Mouse (Mus musculus): ENCODE measurements around the gene Rab11b. TPM values are rescaled to one million over a fixed set of nuclear protein-coding genes. Genes with fewer than 3 reads are reported as not detected.

Rab11b gene
- polyA plus RNA-seq, 1 experiment from 2014 or later, result 285 TPM

DNA sequence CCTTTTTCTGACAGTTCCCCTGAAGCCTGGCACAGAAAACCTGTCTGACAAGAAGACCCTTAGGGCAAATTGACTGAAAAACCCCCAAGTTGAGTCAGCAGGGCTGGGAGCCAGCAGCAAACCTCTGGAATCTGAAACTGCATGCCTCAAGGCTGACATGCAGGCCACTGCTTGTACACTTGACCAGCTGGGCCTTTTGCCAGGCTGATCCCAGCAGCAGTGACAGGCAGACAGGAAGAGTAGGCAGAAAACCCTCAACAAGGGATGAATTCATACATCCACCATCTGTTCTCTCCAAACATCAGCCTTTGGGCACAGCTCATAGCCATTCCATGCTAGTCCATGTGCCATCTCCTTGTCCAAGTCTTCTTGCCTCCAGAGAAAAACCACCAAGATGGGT lies 23.1 kb upstream of the Rab11b start:
- no peak overlapping the region for H3K4me3 ChIP-seq
- no peaks in the 10 kb centered on the region for H3K9me3 ChIP-seq (replicated peaks)
- H3K9ac ChIP-seq, result no peak overlapping the region
- H3K27ac ChIP-seq (ENCODE audit: poor library complexity, severe bottlenecking), result peak overlapping the region; percentile 46; the same call in 1 of the 2 replicates
- H3K36me3 ChIP-seq, result no peaks in the 10 kb centered on the region
- peaks cover 60% of the 10 kb centered on the region for H3K4me1 ChIP-seq (replicated peaks)
- no peak for ATAC-seq (ENCODE audit: insufficient number of reproducible peaks, low FRiP score)
- H3K4me2 ChIP-seq, result no peak overlapping the region
- H3K27me3 ChIP-seq (replicated peaks), result peaks cover 35% of the 10 kb centered on the region

DNA sequence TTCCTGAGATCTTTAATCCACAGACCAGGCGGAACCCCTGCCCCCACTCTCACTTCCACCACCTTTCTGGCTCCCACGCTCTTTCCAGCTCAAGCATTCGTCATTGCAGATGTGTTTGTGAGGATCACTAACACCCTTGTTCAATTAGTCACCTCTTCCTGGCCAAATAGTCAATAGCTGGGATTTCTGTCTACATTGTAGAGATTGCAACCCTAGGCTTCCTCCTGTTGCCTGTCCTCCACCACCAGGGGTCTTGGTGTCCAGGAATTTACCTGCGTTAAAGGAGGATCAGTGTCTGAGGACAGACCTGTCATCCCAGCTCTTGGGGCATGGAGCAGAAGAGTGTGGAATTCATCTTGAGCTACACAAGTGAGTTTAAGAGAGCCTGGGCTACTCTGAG lies 21.7 kb upstream of the Rab11b start:
- 30% methylated on average over 4 of the region's 4 CpGs for WGBS
- H3K4me3 ChIP-seq, result peak overlapping the region; percentile 49
- peaks cover 35% of the 10 kb centered on the region for H3K27me3 ChIP-seq (replicated peaks)
- no peak overlapping the region for H3K27ac ChIP-seq (ENCODE audit: poor library complexity, severe bottlenecking)
- H3K4me2 ChIP-seq, result peak overlapping the region; percentile 86
- H3K9ac ChIP-seq, result peak overlapping the region; percentile 70; the same call in 1 of the 2 replicates
- H3K9me3 ChIP-seq (replicated peaks), result no peaks in the 10 kb centered on the region
- peaks cover 61% of the 10 kb centered on the region for H3K4me1 ChIP-seq (replicated peaks)
- H3K36me3 ChIP-seq, result peaks cover 3% of the 10 kb centered on the region; the same call in 1 of the 2 replicates
- ATAC-seq (ENCODE audit: insufficient number of reproducible peaks, low FRiP score), result no peak

DNA sequence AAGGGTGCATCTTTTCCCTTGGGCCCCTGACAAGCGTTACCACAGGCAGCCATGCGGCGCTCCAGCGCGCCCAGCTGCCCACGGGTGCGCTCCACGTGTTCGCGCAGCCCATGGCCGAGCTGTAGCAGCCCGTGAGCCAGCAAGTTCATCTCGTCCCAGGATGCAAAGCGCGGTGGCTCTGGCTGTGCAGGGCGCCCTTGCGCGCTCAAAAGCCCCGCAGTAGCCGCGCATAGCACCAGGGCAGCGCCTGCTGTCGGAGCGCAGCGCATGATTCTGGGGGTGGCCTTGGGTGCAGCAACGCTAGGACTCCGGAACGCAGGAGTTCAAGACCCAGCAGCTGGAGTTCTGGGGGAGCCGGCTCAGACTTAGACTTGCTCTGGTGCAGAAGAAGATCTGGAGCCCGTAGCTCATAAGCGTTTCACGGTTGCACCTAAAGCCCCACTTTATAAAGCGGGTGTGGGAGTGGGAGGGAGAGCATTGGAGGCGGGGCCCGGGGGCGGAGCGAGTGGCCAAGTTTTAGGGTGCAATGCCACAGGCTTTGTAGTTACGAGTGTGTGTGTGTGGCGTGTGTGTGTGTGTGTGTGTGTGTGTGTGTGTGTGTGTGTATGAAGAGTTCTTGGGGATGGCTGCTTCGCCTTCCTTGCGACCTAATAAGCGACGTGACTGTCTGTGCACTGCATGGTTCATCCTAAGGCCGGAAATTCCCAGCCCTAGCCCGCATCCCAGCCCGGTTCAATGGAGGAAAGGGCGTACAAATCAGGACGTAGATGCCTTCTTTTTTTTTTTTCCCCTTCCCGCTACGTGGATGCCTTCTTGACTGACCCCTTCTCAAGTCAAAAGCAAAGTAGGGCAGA lies 21.0 kb upstream of the Rab11b start, which contains the start of gene Angptl4:
TSS of gene Angptl4 (minus strand) at position 707 of the 854 bp plus-strand sequence.
- Histone ChIP-seq H3K27me3 (replicated peaks) (peaks cover 29% of the 10 kb centered on the region), H3K27ac (ENCODE audit: poor library complexity, severe bottlenecking) (0 out of 2 replicates have a peak within 1 kb of the TSS, but pooled peaks have one; percentile 25), H3K9ac (peak within 1 kb of the TSS; percentile 70), H3K4me2 (peak within 1 kb of the TSS; percentile 86), H3K9me3 (replicated peaks) (no peaks in the 10 kb centered on the region), H3K4me3 (peak within 1 kb of the TSS; percentile 49), H3K36me3 (peaks cover 10% of the 10 kb centered on the region; the same call in 1 of the 2 replicates), H3K4me1 (replicated peaks) (peaks cover 61% of the 10 kb centered on the region)
- WGBS, result 1% methylated on average over 50 of the region's 50 CpGs
- ATAC-seq (ENCODE audit: insufficient number of reproducible peaks, low FRiP score), result peak; percentile 76

DNA sequence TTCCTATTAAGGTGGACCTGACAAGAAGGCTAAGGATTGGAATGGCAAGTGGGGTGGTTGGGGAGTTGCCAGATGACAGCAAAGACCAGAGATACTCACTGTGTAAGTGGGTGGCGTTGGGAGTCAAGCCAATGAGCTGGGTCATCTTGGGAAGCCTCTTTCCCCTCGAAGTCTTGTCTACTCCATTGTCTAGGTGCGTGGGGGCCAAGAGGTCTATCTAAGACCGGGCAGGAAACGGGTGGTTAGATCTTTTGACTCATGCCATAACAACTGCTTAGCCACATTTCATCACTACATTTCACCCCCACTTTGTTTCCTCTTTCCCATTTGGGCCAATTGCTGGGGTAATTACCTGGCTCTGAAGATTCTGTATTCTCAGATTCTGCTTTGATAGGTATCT lies 20.1 kb upstream of the Rab11b start:
- WGBS, result 72% methylated on average over 5 of the region's 5 CpGs
- Histone ChIP-seq H3K4me3 (peak overlapping the region; percentile 49), H3K4me1 (replicated peaks) (peaks cover 60% of the 10 kb centered on the region), H3K9ac (no peak overlapping the region), H3K27ac (ENCODE audit: poor library complexity, severe bottlenecking) (peak overlapping the region; percentile 25; the same call in 1 of the 2 replicates), H3K36me3 (peaks cover 16% of the 10 kb centered on the region; the same call in 1 of the 2 replicates), H3K9me3 (replicated peaks) (no peaks in the 10 kb centered on the region), H3K4me2 (peak overlapping the region; percentile 86), H3K27me3 (replicated peaks) (peaks cover 23% of the 10 kb centered on the region)
- no peak for ATAC-seq (ENCODE audit: insufficient number of reproducible peaks, low FRiP score)

DNA sequence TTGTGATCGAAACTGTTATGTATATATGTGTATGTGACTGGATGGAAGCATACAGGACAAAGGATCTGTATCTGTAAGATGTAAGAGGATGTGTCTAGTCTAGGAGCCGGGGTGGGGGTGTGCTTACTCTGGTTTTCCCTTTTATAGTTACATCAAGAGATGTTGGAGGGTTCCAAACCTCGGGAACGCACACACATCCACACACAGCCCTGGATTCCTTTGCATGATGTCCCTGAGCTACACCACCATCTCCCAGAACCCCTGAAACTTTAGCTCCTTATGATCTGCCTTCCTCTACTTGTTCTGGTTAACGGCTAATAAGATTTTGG lies 19.6 kb upstream of the Rab11b start:
- H3K9ac ChIP-seq, result no peak overlapping the region
- 84% methylated on average over 5 of the region's 5 CpGs for WGBS
- H3K27me3 ChIP-seq (replicated peaks), result peaks cover 18% of the 10 kb centered on the region
- no peaks in the 10 kb centered on the region for H3K9me3 ChIP-seq (replicated peaks)
- peaks cover 55% of the 10 kb centered on the region for H3K4me1 ChIP-seq (replicated peaks)
- no peak for ATAC-seq (ENCODE audit: insufficient number of reproducible peaks, low FRiP score)
- peaks cover 21% of the 10 kb centered on the region; the same call in 1 of the 2 replicates for H3K36me3 ChIP-seq
- H3K4me3 ChIP-seq, result no peak overlapping the region
- peak overlapping the region; percentile 86 for H3K4me2 ChIP-seq
- peak overlapping the region; percentile 53 for H3K27ac ChIP-seq (ENCODE audit: poor library complexity, severe bottlenecking)

DNA sequence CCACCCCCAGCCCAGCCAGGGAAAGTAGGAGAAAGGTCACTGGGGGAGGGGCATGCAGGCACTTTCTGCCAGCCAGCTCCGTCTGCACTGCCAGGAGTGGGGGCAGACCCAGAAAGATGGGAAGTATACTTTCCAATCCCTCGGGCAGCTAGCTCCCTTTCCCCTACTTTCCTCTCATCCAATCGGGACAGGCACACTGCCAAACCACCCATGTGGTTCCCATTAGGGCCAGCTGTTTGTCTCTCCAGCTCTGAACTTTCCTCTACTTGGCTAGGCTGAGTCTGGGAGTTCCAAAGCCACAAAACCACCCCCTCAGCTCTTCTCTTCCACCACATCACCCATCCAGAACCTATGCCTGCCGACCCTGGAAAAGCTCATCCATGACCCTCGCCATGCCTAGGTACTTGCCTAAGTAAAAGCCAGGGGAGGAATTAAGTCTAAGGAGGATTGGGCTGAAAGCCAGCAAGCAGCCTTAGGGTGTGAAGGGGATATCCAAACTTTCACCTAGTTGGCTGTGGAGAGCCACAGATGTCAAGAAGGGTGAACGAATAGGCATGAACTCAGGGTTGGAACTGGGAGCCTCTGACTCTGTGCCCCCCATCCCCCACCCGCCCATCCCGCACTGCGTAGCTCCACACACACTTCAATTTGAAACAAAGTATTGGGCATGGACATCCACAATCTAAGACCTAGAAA lies 19.1 kb upstream of the Rab11b start:
- WGBS, result 42% methylated on average over 9 of the region's 9 CpGs
- no peak overlapping the region for H3K9ac ChIP-seq

DNA sequence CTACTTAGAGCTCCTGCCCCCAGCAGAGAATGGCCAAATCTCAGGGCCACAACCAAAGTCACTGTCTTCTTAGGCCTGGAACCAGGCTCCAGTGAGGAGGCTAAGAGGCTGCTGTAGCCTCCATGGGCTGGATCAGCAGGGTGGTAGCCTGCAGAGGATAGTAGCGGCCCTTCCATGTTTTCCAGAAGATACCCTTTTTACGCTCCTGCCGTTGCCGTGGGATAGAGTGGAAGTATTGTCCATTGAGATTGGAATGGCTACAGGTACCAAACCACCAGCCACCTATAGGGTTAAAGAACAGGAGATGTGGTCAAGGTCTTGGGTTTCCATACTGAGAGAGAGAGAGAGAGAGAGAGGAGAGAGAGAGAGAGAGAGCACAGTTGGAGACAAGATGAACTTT lies 15.0 kb upstream of the Rab11b start:
- no peak for ATAC-seq (ENCODE audit: insufficient number of reproducible peaks, low FRiP score)
- H3K27me3 ChIP-seq (replicated peaks), result 0 out of 2 replicates have a peak, but pooled peaks cover 7% of the 10 kb centered on the region
- no peak overlapping the region for H3K9ac ChIP-seq

More for the DNA sequence above, 19.1 kb upstream of the Rab11b start:
- Histone ChIP-seq H3K36me3 (peaks cover 23% of the 10 kb centered on the region; the same call in 1 of the 2 replicates), H3K9me3 (replicated peaks) (no peaks in the 10 kb centered on the region), H3K4me3 (no peak overlapping the region), H3K27me3 (replicated peaks) (peaks cover 14% of the 10 kb centered on the region), H3K27ac (ENCODE audit: poor library complexity, severe bottlenecking) (peak overlapping the region; percentile 66), H3K4me2 (peak overlapping the region; percentile 86), H3K4me1 (replicated peaks) (peaks cover 52% of the 10 kb centered on the region)
- peak; percentile 66 for ATAC-seq (ENCODE audit: insufficient number of reproducible peaks, low FRiP score)

DNA sequence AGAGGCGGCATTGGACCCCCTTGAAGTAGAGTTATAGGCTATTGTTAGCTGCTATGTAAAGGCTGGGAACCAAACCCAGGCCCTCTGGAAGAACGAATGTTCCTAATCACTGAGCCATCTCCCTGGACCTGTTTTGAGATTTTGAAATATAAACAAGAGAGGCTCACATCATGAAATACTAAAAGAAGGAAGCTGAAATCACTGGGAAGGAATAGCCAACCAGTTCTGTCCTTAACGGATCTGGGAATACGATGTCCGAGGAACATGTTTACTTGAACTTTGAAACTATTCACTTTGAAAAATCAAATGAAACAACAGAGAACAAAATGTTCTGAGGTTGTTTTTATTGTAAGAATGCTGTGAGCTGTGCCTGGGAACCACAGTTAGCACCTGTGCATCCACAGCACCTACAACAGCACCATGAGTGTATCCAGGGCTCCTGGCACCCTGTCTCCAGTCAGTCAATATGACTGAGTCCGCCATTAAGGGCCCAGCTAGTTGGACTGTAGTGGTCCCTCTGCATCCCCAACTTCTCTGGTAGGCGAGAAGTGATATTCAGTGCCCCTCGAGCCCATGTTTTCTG lies 14.3 kb upstream of the Rab11b start:
- H3K4me2 ChIP-seq, result no peak overlapping the region
- 88% methylated on average over 8 of the region's 8 CpGs for WGBS
- H3K9me3 ChIP-seq (replicated peaks), result no peaks in the 10 kb centered on the region
- H3K9ac ChIP-seq, result no peak overlapping the region
- peaks cover 23% of the 10 kb centered on the region; the same call in 1 of the 2 replicates for H3K36me3 ChIP-seq
- ATAC-seq (ENCODE audit: insufficient number of reproducible peaks, low FRiP score), result no peak
- peaks cover 15% of the 10 kb centered on the region for H3K4me1 ChIP-seq (replicated peaks)
- H3K4me3 ChIP-seq, result no peak overlapping the region
- H3K27ac ChIP-seq (ENCODE audit: poor library complexity, severe bottlenecking), result no peak overlapping the region
- 0 out of 2 replicates have a peak, but pooled peaks cover 4% of the 10 kb centered on the region for H3K27me3 ChIP-seq (replicated peaks)

More for the DNA sequence above, 15.0 kb upstream of the Rab11b start:
- Histone ChIP-seq H3K4me2 (no peak overlapping the region), H3K27ac (ENCODE audit: poor library complexity, severe bottlenecking) (no peak overlapping the region), H3K4me1 (replicated peaks) (peaks cover 21% of the 10 kb centered on the region), H3K4me3 (no peak overlapping the region), H3K36me3 (peaks cover 23% of the 10 kb centered on the region; the same call in 1 of the 2 replicates), H3K9me3 (replicated peaks) (no peaks in the 10 kb centered on the region)
- WGBS, result 97% methylated on average over 4 of the region's 4 CpGs

DNA sequence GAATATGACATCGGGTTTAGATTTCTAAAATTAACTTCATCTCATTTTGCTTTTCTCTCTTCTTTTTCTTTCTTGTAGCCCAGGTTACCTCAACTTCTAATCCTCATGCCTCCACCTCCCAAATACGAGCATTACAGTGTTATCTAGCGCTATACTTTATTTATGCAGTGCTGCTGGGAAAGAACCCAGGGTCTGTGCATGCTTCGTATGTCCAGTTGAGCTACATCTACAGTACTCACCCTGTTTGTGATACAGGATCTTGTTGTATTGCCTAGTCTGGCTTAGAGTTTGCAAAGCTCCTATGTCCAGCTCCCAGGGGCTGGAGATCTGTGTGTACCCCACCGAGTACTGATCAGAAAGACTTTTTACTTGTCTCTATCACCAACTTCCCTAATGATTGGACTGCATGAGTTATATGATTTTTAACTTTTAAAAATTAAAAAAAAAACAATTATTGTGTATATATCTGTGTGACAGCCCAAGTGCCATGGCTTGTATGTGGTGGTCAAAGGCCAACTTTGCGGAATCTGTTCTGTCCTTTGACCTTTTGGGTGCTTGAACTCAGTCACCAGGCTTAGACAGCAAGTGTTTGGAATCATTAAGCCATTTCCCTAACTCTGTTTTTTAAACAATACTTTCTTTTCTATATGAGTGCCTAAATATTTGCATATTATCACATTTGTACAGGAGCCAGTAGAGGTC lies 13.7 kb upstream of the Rab11b start:
- Histone ChIP-seq H3K9me3 (replicated peaks) (no peaks in the 10 kb centered on the region), H3K36me3 (peaks cover 23% of the 10 kb centered on the region; the same call in 1 of the 2 replicates), H3K27me3 (replicated peaks) (0 out of 2 replicates have a peak, but pooled peaks cover 4% of the 10 kb centered on the region), H3K4me3 (no peak overlapping the region), H3K4me1 (replicated peaks) (peaks cover 8% of the 10 kb centered on the region), H3K4me2 (no peak overlapping the region), H3K9ac (no peak overlapping the region), H3K27ac (ENCODE audit: poor library complexity, severe bottlenecking) (no peak overlapping the region)
- 89% methylated on average over 6 of the region's 6 CpGs for WGBS
- ATAC-seq (ENCODE audit: insufficient number of reproducible peaks, low FRiP score), result no peak

DNA sequence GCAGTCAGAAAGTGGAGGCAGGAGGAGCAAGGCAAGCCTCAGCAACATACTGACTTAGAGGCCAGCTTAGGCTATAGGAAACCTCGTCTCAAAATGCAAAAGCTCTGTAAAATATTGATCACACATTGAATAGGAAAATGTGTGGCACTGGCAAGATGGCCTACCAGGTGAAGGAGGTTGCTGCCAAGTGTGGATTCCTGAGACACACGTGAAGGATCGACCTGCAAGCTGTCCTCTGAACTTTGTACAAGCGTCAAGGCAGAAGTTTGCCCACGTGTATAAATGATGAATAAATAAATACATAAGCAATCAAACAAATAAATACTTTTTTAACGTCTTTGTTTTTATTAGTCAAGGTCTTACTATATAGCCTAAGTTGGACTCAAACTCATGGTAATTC lies 13.1 kb upstream of the Rab11b start:
- Histone ChIP-seq H3K4me2 (no peak overlapping the region), H3K4me1 (replicated peaks) (peaks cover 2% of the 10 kb centered on the region; the same call in 1 of the 2 replicates), H3K4me3 (no peak overlapping the region), H3K9me3 (replicated peaks) (no peaks in the 10 kb centered on the region), H3K36me3 (peaks cover 23% of the 10 kb centered on the region; the same call in 1 of the 2 replicates), H3K27me3 (replicated peaks) (0 out of 2 replicates have a peak, but pooled peaks cover 4% of the 10 kb centered on the region), H3K9ac (no peak overlapping the region), H3K27ac (ENCODE audit: poor library complexity, severe bottlenecking) (no peak overlapping the region)
- WGBS, result 81% methylated on average over 6 of the region's 6 CpGs
- ATAC-seq (ENCODE audit: insufficient number of reproducible peaks, low FRiP score), result no peak
